Mouse (Mus musculus) MEL (cell line): ENCODE data around the gene Csnk1d. TPM values are rescaled to one million over a fixed set of nuclear protein-coding genes. Genes with fewer than 3 reads are reported as not detected.

Experiments
- DNase-seq: peaks from one replicate; pipeline ENCODE4 v3.0.0; 2011; ENCODE audit warnings: low read depth, low spot score
- H3K27ac ChIP-seq: 2 replicates; pipeline ENCODE4 v1.5.1; 2012; ENCODE audit warnings: low read depth, mild to moderate bottlenecking, control low read depth, low read length, moderate library complexity; ENCODE audit not compliant: control insufficient read depth
- H3K27me3 ChIP-seq, 2 experiments: fragments of 150-350 bp in 1 of 2; sonication (generic) in 1 of 2; 2 replicates each; pipeline ENCODE4 v1.6.1; 2012; ENCODE audit warnings: low read length in 2 of 2, mild to moderate bottlenecking in 2 of 2, improper control_type of control experiment in 1 of 2, moderate library complexity in 1 of 2; ENCODE audit not compliant: insufficient read depth in 2 of 2, control insufficient read depth in 1 of 2
- H3K36me3 ChIP-seq, 2 experiments: 2 replicates each; pipeline ENCODE4 v1.6.1; 2012 to 2014; ENCODE audit warnings: low read length in 2 of 2, improper control_type of control experiment in 1 of 2, inconsistent platforms in 1 of 2, mild to moderate bottlenecking in 1 of 2; ENCODE audit not compliant: insufficient read depth in 2 of 2, control insufficient read depth in 1 of 2
- H3K4me1 ChIP-seq, 2 experiments: fragments of 150-350 bp in 1 of 2; sonication (generic) in 1 of 2; 2 replicates each; pipeline ENCODE4 v1.6.1; 2012; ENCODE audit warnings: low read length in 2 of 2, improper control_type of control experiment in 1 of 2, mild to moderate bottlenecking in 1 of 2; ENCODE audit not compliant: insufficient read depth in 2 of 2, control insufficient read depth in 1 of 2
- H3K4me3 ChIP-seq, 2 experiments: fragments of 150-350 bp in 1 of 2; sonication (generic) in 1 of 2; 2 replicates each; pipeline ENCODE4 v1.5.1; 2012; ENCODE audit warnings: low read depth in 2 of 2, low read length in 2 of 2, mild to moderate bottlenecking in 2 of 2, moderate library complexity in 2 of 2, control low read depth in 1 of 2, improper control_type of control experiment in 1 of 2; ENCODE audit not compliant: control insufficient read depth in 1 of 2, insufficient read depth in 1 of 2
- H3K79me2 ChIP-seq: 2 replicates; pipeline ENCODE4 v1.6.1; 2012; ENCODE audit warnings: mild to moderate bottlenecking, low read length, moderate library complexity; ENCODE audit not compliant: control insufficient read depth, poor library complexity, insufficient read depth
- H3K9ac ChIP-seq: 2 replicates; pipeline ENCODE4 v1.6.1; 2012; ENCODE audit warnings: low read depth, mild to moderate bottlenecking, control low read depth, low read length, moderate library complexity; ENCODE audit not compliant: control insufficient read depth, poor library complexity, severe bottlenecking
- H3K9me3 ChIP-seq: fragments of 150-350 bp; sonication (generic); replicated peaks from 2 replicates; pipeline ENCODE4 v1.6.1; 2012; ENCODE audit warnings: mild to moderate bottlenecking, low read length, improper control_type of control experiment, moderate library complexity; ENCODE audit not compliant: insufficient read depth
- CHD1 ChIP-seq: IDR thresholded peaks from 2 replicates; pipeline ENCODE4 v1.6.1; 2012; ENCODE audit warnings: low read depth, mild to moderate bottlenecking, inconsistent platforms, low read length, improper control_type of control experiment
- ETS1 ChIP-seq: IDR thresholded peaks from 2 replicates; pipeline ENCODE4 v1.6.1; 2012; ENCODE audit warnings: low read depth, mild to moderate bottlenecking, inconsistent platforms, low read length, improper control_type of control experiment, moderate library complexity
- KAT2A ChIP-seq: conservative IDR thresholded peaks from 2 replicates; pipeline ENCODE4 v1.6.1; 2012; ENCODE audit warnings: low read depth, low read length, improper control_type of control experiment, inconsistent platforms
- MAX ChIP-seq: IDR thresholded peaks from 2 replicates; pipeline ENCODE4 v1.6.1; 2011; ENCODE audit warnings: low read length, improper control_type of control experiment
- MAZ ChIP-seq: IDR thresholded peaks from 2 replicates; pipeline ENCODE4 v1.6.1; 2012; ENCODE audit warnings: low read depth, mild to moderate bottlenecking, inconsistent platforms, low read length, improper control_type of control experiment
- MXI1 ChIP-seq: IDR thresholded peaks from 2 replicates; pipeline ENCODE4 v1.6.1; 2011; ENCODE audit warnings: mild to moderate bottlenecking, low read depth, low read length, improper control_type of control experiment
- NRF1 ChIP-seq: IDR thresholded peaks from 2 replicates; pipeline ENCODE4 v1.6.1; 2014; ENCODE audit warnings: low read depth, mild to moderate bottlenecking, inconsistent platforms, low read length, improper control_type of control experiment, moderate library complexity; ENCODE audit not compliant: poor library complexity, insufficient read depth, severe bottlenecking
- POLR2A ChIP-seq, 2 experiments: IDR thresholded peaks; 2 replicates each; pipeline ENCODE4 v1.6.1; 2011 to 2012; ENCODE audit warnings: low read length in 2 of 2, mild to moderate bottlenecking in 2 of 2, control low read depth in 1 of 2, improper control_type of control experiment in 1 of 2, low read depth in 1 of 2, moderate library complexity in 1 of 2; ENCODE audit not compliant: control insufficient read depth in 1 of 2, insufficient read depth in 1 of 2, poor library complexity in 1 of 2
- RCOR1 ChIP-seq: IDR thresholded peaks from 2 replicates; pipeline ENCODE4 v1.6.1; 2012; ENCODE audit warnings: low read depth, mild to moderate bottlenecking, inconsistent platforms, low read length, improper control_type of control experiment
- SIN3A ChIP-seq: IDR thresholded peaks from 2 replicates; pipeline ENCODE4 v1.6.1; 2012; ENCODE audit warnings: low read length, improper control_type of control experiment, inconsistent platforms
- polyA plus RNA-seq, 2 experiments: library from polyadenylated mRNA; stranded (reverse) in 1 of 2; unstranded in 1 of 2; fragments of >175 nt in 1 of 2; fragments of >200 nt in 1 of 2; gene quantifications; 2 replicates each; pipeline versions ENCODE4 v1.2.1 to v1.2.4; 2012; ENCODE audit warnings: low replicate concordance in 2 of 2, low read depth in 1 of 2; ENCODE audit not compliant: insufficient read length in 2 of 2, insufficient read depth in 1 of 2, missing spikeins in 1 of 2
- total RNA-seq: library from RNA; depleted of rRNA; stranded (reverse); fragments of 300-350 nt; gene quantifications from 2 replicates; pipeline ENCODE4 v1.2.3, GENCODE M21; 2012

Csnk1d gene
- total and polyA plus RNA-seq, 3 experiments, result 83.2 to 329 (median 121) TPM

- no peaks in the 10 kb centered on the region for H3K9me3 ChIP-seq
- TF ChIP-seq SIN3A (peak; percentile 40; the same call in 1 of the 2 replicates), NRF1 (no peak), RCOR1 (0 out of 2 replicates have a peak, but pooled peaks have one; percentile 8), MXI1 (0 out of 2 replicates have a peak, but pooled peaks have one; percentile 27), MAX (peak; percentile 54; the same call in 1 of the 2 replicates)
- no peaks in the 10 kb centered on the region for H3K79me2 ChIP-seq
- peaks cover 7 to 10% of the 10 kb centered on the region in 2 experiments for H3K4me1 ChIP-seq
- H3K27ac ChIP-seq, result no peak overlapping the region
- H3K4me3 ChIP-seq, result no peak overlapping the region
- no peak overlapping the region for H3K9ac ChIP-seq
- H3K36me3 ChIP-seq, result no peaks in the 10 kb centered on the region
- H3K27me3 ChIP-seq, result no peaks in the 10 kb centered on the region
- DNase-seq, result peak; percentile 48
Observed at GRCm38 (mm10) chr11:121006184-121006583, 15.1 kb upstream of the Csnk1d start.

GRCm38 (mm10) chr11:121004281-121004680 is 13.2 kb upstream of the Csnk1d start:
- Histone ChIP-seq H3K27me3 (no peaks in the 10 kb centered on the region), H3K4me3 (no peak overlapping the region), H3K27ac (no peak overlapping the region), H3K36me3 (no peaks in the 10 kb centered on the region), H3K9ac (no peak overlapping the region)
- DNase-seq, result no peak
- TF ChIP-seq MXI1, result no peak
- no peak for TF ChIP-seq CHD1
- TF ChIP-seq ETS1, result no peak
- no peak for TF ChIP-seq POLR2A (IDR thresholded peaks at IDR 0.05; ENCODE audit: control insufficient read depth in 1 of 2, insufficient read depth in 1 of 2, low read depth in 1 of 2, low read length in 2 of 2, poor library complexity in 1 of 2)
- TF ChIP-seq MAZ, result 0 out of 2 replicates have a peak, but pooled peaks have one; percentile 22
- TF ChIP-seq, all 39 proteins: peak for 1
- no peaks in the 10 kb centered on the region for H3K9me3 ChIP-seq
- H3K79me2 ChIP-seq, result no peaks in the 10 kb centered on the region
- peaks cover 2 to 10% of the 10 kb centered on the region in 2 experiments for H3K4me1 ChIP-seq

- H3K4me3 ChIP-seq, result no peak overlapping the region
- H3K79me2 ChIP-seq, result no peaks in the 10 kb centered on the region
- no peak for TF ChIP-seq KAT2A
- no peak for TF ChIP-seq ETS1
- DNase-seq, result no peak
- H3K9me3 ChIP-seq, result no peaks in the 10 kb centered on the region
- no peaks in the 10 kb centered on the region for H3K27me3 ChIP-seq
- no peak overlapping the region for H3K9ac ChIP-seq
- no peak overlapping the region for H3K27ac ChIP-seq
- H3K4me1 ChIP-seq, result peaks cover 2 to 9% of the 10 kb centered on the region in 2 experiments
- no peaks in the 10 kb centered on the region for H3K36me3 ChIP-seq
Observed at GRCm38 (mm10) chr11:121001966-121002365, 10.8 kb upstream of the Csnk1d start.
